Mouse (Mus musculus): ENCODE data around the gene Shroom3. TPM values are rescaled to one million over a fixed set of nuclear protein-coding genes. Genes with fewer than 3 reads are reported as not detected.
A peak's percentile ranks its signal among the peaks of the same experiment; 100 is the strongest.

Shroom3 gene
- polyA plus RNA-seq, 1 experiment from 2014 or later, result 2.3 TPM

GRCm38 (mm10) chr5:92808503-92809415 is 125.5 kb downstream of the Shroom3 start:
- Histone ChIP-seq H3K36me3 (replicated peaks; ENCODE audit: control insufficient read depth, insufficient read depth) (no peaks in the 10 kb centered on the region), H3K4me3 (replicated peaks; ENCODE audit: low read length) (peak overlapping the region; percentile 27), H3K4me2 (replicated peaks) (peak overlapping the region; percentile 53), H3K4me1 (replicated peaks; ENCODE audit: control insufficient read depth, insufficient read depth, low read length) (peaks cover 24% of the 10 kb centered on the region), H3K27me3 (ENCODE audit: control insufficient read depth, insufficient read depth, low read length) (no peaks in the 10 kb centered on the region; the same call in 1 of the 2 replicates), H3K9me3 (ENCODE audit: control insufficient read depth, low read length) (no peaks in the 10 kb centered on the region), H3K27ac (no peak overlapping the region; the same call in 1 of the 2 replicates), H3K9ac (peak overlapping the region; percentile 34; the same call in 1 of the 2 replicates)
- WGBS, result 1% methylated on average over 28 of the region's 28 CpGs
- ATAC-seq (ENCODE audit: low FRiP score) (peak; percentile 69; the same call in 1 of the 2 replicates), DNase-seq (ENCODE audit: low spot score) (peak; percentile 37)

GRCm38 (mm10) chr5:92809416-92809750 is 126.1 kb downstream of the Shroom3 start:
- peak overlapping the region; percentile 34; the same call in 1 of the 2 replicates for H3K9ac ChIP-seq

DNA sequence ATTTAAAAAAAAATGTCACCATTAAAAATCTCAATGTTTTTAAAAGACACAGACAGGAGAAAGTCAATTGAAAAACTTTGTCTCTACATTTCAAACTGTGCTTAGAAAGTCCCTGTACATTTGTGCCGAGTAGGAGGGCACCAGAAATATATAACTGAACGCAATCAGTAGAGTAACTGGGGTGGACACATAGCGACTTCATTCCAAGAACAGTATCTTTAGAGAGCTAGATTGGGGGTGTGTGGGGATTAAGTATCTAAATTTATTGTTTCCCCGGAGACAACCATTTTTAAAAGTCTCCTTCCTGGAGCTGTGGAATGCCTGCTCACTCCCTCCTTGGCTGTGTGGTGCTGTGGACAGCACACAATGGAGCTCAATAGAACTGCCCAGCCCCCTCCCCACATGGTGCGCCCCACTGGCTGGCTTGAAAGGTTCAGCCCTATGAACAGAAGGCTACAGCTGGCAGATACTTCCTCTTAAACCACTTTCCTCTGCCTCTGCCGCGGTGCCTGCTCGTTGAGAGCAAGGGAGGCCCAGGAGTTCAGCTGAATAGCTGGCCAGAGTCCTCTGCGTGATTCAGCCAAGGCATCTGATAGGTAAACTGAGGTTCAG is 127.8 kb downstream of the Shroom3 start:
- H3K27ac ChIP-seq, result no peak overlapping the region
- WGBS, result 8% methylated on average over 9 of the region's 9 CpGs
- no peak overlapping the region for H3K4me3 ChIP-seq (replicated peaks; ENCODE audit: low read length)
- DNase-seq (ENCODE audit: low spot score), result no peak
- H3K9me3 ChIP-seq (ENCODE audit: control insufficient read depth, low read length), result no peaks in the 10 kb centered on the region
- H3K36me3 ChIP-seq (replicated peaks; ENCODE audit: control insufficient read depth, insufficient read depth), result no peaks in the 10 kb centered on the region
- peak; percentile 55; the same call in 1 of the 2 replicates for ATAC-seq (ENCODE audit: low FRiP score)
- H3K27me3 ChIP-seq (ENCODE audit: control insufficient read depth, insufficient read depth, low read length), result no peaks in the 10 kb centered on the region; the same call in 1 of the 2 replicates
- H3K9ac ChIP-seq, result no peak overlapping the region
- H3K4me1 ChIP-seq (replicated peaks; ENCODE audit: control insufficient read depth, insufficient read depth, low read length), result peaks cover 19% of the 10 kb centered on the region
- no peak overlapping the region; the same call in 1 of the 2 replicates for H3K4me2 ChIP-seq (replicated peaks)

More at GRCm38 (mm10) chr5:92809416-92809750, 126.1 kb downstream of the Shroom3 start:
- Histone ChIP-seq H3K4me2 (replicated peaks) (peak overlapping the region; percentile 53), H3K9me3 (ENCODE audit: control insufficient read depth, low read length) (no peaks in the 10 kb centered on the region), H3K4me3 (replicated peaks; ENCODE audit: low read length) (peak overlapping the region; percentile 27), H3K27ac (no peak overlapping the region), H3K4me1 (replicated peaks; ENCODE audit: control insufficient read depth, insufficient read depth, low read length) (peaks cover 21% of the 10 kb centered on the region), H3K36me3 (replicated peaks; ENCODE audit: control insufficient read depth, insufficient read depth) (no peaks in the 10 kb centered on the region), H3K27me3 (ENCODE audit: control insufficient read depth, insufficient read depth, low read length) (no peaks in the 10 kb centered on the region; the same call in 1 of the 2 replicates)
- WGBS, result 20% methylated on average over 13 of the region's 13 CpGs
- DNase-seq (ENCODE audit: low spot score) (no peak), ATAC-seq (ENCODE audit: low FRiP score) (no peak)

GRCm38 (mm10) chr5:92811761-92812160 is 128.5 kb downstream of the Shroom3 start:
- ATAC-seq (ENCODE audit: low FRiP score) (no peak), DNase-seq (ENCODE audit: low spot score) (no peak)
- Histone ChIP-seq H3K36me3 (replicated peaks; ENCODE audit: control insufficient read depth, insufficient read depth) (no peaks in the 10 kb centered on the region), H3K9ac (no peak overlapping the region), H3K9me3 (ENCODE audit: control insufficient read depth, low read length) (no peaks in the 10 kb centered on the region), H3K27ac (no peak overlapping the region), H3K4me3 (replicated peaks; ENCODE audit: low read length) (no peak overlapping the region), H3K4me1 (replicated peaks; ENCODE audit: control insufficient read depth, insufficient read depth, low read length) (peaks cover 19% of the 10 kb centered on the region), H3K4me2 (replicated peaks) (no peak overlapping the region), H3K27me3 (ENCODE audit: control insufficient read depth, insufficient read depth, low read length) (no peaks in the 10 kb centered on the region; the same call in 1 of the 2 replicates)
- WGBS, result 22% methylated on average over 7 of the region's 7 CpGs

DNA sequence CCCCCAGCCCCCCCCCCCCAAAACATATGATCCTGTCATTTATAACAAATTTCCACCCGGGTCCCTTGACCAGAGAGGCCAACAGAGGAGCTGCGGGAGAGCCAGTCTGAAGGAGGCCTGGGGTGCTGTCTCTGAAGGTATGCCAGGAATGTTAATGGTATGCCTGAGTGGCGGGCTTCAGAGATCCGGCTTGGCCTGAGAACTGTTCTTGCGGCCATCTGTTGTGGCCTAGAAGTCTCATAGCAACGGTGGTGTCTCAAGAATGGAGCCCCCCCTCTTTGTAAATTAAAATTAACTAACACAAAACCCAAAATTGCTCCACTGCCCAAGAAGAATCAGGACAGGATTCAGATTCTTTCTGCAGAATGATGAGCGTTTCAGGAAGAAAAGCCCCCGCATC is 129.7 kb downstream of the Shroom3 start:
- 3% methylated on average over 8 of the region's 8 CpGs for WGBS

GRCm38 (mm10) chr5:92813562-92813961 is 130.3 kb downstream of the Shroom3 start:
- H3K4me3 ChIP-seq (replicated peaks; ENCODE audit: low read length), result no peak overlapping the region
- H3K27me3 ChIP-seq (ENCODE audit: control insufficient read depth, insufficient read depth, low read length), result no peaks in the 10 kb centered on the region; the same call in 1 of the 2 replicates
- H3K4me1 ChIP-seq (replicated peaks; ENCODE audit: control insufficient read depth, insufficient read depth, low read length), result peaks cover 17% of the 10 kb centered on the region
- no peak overlapping the region for H3K9ac ChIP-seq
- H3K9me3 ChIP-seq (ENCODE audit: control insufficient read depth, low read length), result no peaks in the 10 kb centered on the region
- no peak overlapping the region for H3K27ac ChIP-seq
- H3K4me2 ChIP-seq (replicated peaks), result no peak overlapping the region
- 64% methylated on average over 5 of the region's 5 CpGs for WGBS
- DNase-seq (ENCODE audit: low spot score) (no peak), ATAC-seq (ENCODE audit: low FRiP score) (no peak)
- H3K36me3 ChIP-seq (replicated peaks; ENCODE audit: control insufficient read depth, insufficient read depth), result no peaks in the 10 kb centered on the region

More for the DNA sequence above, 129.7 kb downstream of the Shroom3 start:
- Histone ChIP-seq H3K27ac (no peak overlapping the region), H3K9ac (no peak overlapping the region), H3K36me3 (replicated peaks; ENCODE audit: control insufficient read depth, insufficient read depth) (no peaks in the 10 kb centered on the region), H3K27me3 (ENCODE audit: control insufficient read depth, insufficient read depth, low read length) (no peaks in the 10 kb centered on the region; the same call in 1 of the 2 replicates), H3K9me3 (ENCODE audit: control insufficient read depth, low read length) (no peaks in the 10 kb centered on the region), H3K4me2 (replicated peaks) (no peak overlapping the region), H3K4me1 (replicated peaks; ENCODE audit: control insufficient read depth, insufficient read depth, low read length) (peaks cover 19% of the 10 kb centered on the region), H3K4me3 (replicated peaks; ENCODE audit: low read length) (no peak overlapping the region)
- no peak for ATAC-seq (ENCODE audit: low FRiP score)
- DNase-seq (ENCODE audit: low spot score), result no peak

GRCm38 (mm10) chr5:92814621-92815020 is 131.4 kb downstream of the Shroom3 start:
- DNase-seq (ENCODE audit: low spot score) (no peak), ATAC-seq (ENCODE audit: low FRiP score) (no peak)
- no peak overlapping the region for H3K4me2 ChIP-seq (replicated peaks)
- no peak overlapping the region for H3K9ac ChIP-seq
- WGBS, result 91% methylated on average over 3 of the region's 3 CpGs
- H3K27me3 ChIP-seq (ENCODE audit: control insufficient read depth, insufficient read depth, low read length), result no peaks in the 10 kb centered on the region; the same call in 1 of the 2 replicates
- no peaks in the 10 kb centered on the region for H3K36me3 ChIP-seq (replicated peaks; ENCODE audit: control insufficient read depth, insufficient read depth)
- H3K4me1 ChIP-seq (replicated peaks; ENCODE audit: control insufficient read depth, insufficient read depth, low read length), result 0 out of 2 replicates have a peak, but pooled peaks cover 9% of the 10 kb centered on the region
- H3K4me3 ChIP-seq (replicated peaks; ENCODE audit: low read length), result no peak overlapping the region
- no peaks in the 10 kb centered on the region for H3K9me3 ChIP-seq (ENCODE audit: control insufficient read depth, low read length)
- H3K27ac ChIP-seq, result no peak overlapping the region

- Histone ChIP-seq H3K4me1 (replicated peaks; ENCODE audit: control insufficient read depth, insufficient read depth, low read length) (0 out of 2 replicates have a peak, but pooled peaks cover 4% of the 10 kb centered on the region), H3K4me3 (replicated peaks; ENCODE audit: low read length) (no peak overlapping the region), H3K9me3 (ENCODE audit: control insufficient read depth, low read length) (no peaks in the 10 kb centered on the region), H3K27me3 (ENCODE audit: control insufficient read depth, insufficient read depth, low read length) (no peaks in the 10 kb centered on the region), H3K27ac (no peak overlapping the region), H3K9ac (no peak overlapping the region), H3K36me3 (replicated peaks; ENCODE audit: control insufficient read depth, insufficient read depth) (no peaks in the 10 kb centered on the region), H3K4me2 (replicated peaks) (no peak overlapping the region)
- DNase-seq (ENCODE audit: low spot score) (no peak), ATAC-seq (ENCODE audit: low FRiP score) (peak; percentile 44; the same call in 1 of the 2 replicates)
- 62% methylated on average over 11 of the region's 11 CpGs for WGBS
These were observed 134.0 kb downstream of the Shroom3 start for GRCm38 (mm10) chr5:92817122-92817822.

Measured in hindbrain, embryonic 14.5 days (tissue).